8 mouse cellular contexts compared by ENCODE assay signal in the genomic region with DNA sequence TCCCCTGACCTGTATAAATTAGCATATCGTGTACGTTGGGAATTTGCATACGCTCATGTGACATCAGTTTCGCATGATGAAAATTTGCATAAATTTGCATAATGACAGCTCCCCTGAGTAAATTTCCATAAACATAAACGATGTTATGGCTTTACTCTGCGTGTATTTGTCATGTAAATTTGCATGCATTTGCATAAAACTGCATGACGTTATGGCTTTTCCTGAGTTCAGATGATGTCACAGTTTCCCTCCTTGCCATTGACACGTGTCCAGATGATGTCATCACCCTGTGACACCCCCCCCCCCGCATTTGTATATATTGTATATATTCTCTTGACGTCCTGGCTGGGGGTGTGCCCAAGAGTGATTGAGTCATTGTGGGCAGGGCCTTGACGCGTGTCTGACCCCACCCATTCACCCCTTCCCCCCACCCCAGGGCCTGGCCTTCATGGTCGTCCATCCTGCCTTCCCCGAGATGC.
A peak's percentile ranks its signal among the peaks of the same experiment; 100 is the strongest.
DNase-seq lines count a peak whose midpoint lies in the region; ATAC-seq and TF ChIP-seq lines count a peak whose summit lies in the region.

No protein-coding gene starts in this region.

- 73% methylated on average over 14 of the region's 14 CpGs for WGBS in heart, embryonic 11.5 days (ENCODE audit: insufficient replicate concordance)
- 71% methylated on average over 14 of the region's 14 CpGs for WGBS in embryonic facial prominence, embryonic 11.5 days
- 46% methylated on average over 14 of the region's 14 CpGs for WGBS in hindbrain, postnatal 0 days
- WGBS in midbrain, embryonic 16.5 days = 60% methylated on average over 14 of the region's 14 CpGs

- DNase-seq in heart, postnatal 10 days = no peak
- peak; percentile 33 for DNase-seq in embryonic facial prominence, embryonic 11.5 days (ENCODE audit: low spot score)
- DNase-seq in hindbrain, postnatal 0 days (ENCODE audit: low spot score) = peak; percentile 53
- DNase-seq in ovary, postnatal 36 days (ENCODE audit: low spot score) = no peak
- no peak for DNase-seq in urinary bladder, postnatal 14 days (ENCODE audit: low spot score)

- peaks cover 11% of the 10 kb centered on the region for H3K9me3 ChIP-seq in heart, embryonic 11.5 days (replicated peaks; ENCODE audit: control insufficient read depth, low read length)
- peaks cover 50% of the 10 kb centered on the region for H3K9me3 ChIP-seq in E14TG2a.4 (ENCODE audit: low read length)
- H3K9me3 ChIP-seq in embryonic facial prominence, embryonic 11.5 days (replicated peaks; ENCODE audit: control insufficient read depth, low read length) = no peaks in the 10 kb centered on the region; the same call in 1 of the 2 replicates
- H3K9me3 ChIP-seq in hindbrain, postnatal 0 days (ENCODE audit: low read length) = no peaks in the 10 kb centered on the region
- no peaks in the 10 kb centered on the region for H3K9me3 ChIP-seq in midbrain, embryonic 16.5 days (replicated peaks; ENCODE audit: control insufficient read depth, low read length, poor library complexity, severe bottlenecking)

- no peak overlapping the region for H3K27ac ChIP-seq in heart, embryonic 11.5 days (ENCODE audit: low read depth, low read length)
- H3K27ac ChIP-seq in embryonic facial prominence, embryonic 11.5 days (replicated peaks; ENCODE audit: low read depth, low read length) = no peak overlapping the region
- H3K27ac ChIP-seq in hindbrain, postnatal 0 days = peak overlapping the region; percentile 89
- peak overlapping the region; percentile 82 for H3K27ac ChIP-seq in midbrain, embryonic 16.5 days (ENCODE audit: low read length)

- no peaks in the 10 kb centered on the region for H3K4me1 ChIP-seq in heart, embryonic 11.5 days (ENCODE audit: control insufficient read depth, insufficient read depth, low read length)
- H3K4me1 ChIP-seq in E14TG2a.4 (replicated peaks; ENCODE audit: low read depth, low read length) = peaks cover 5% of the 10 kb centered on the region; the same call in 1 of the 2 replicates
- no peaks in the 10 kb centered on the region for H3K4me1 ChIP-seq in embryonic facial prominence, embryonic 11.5 days (ENCODE audit: control insufficient read depth, insufficient read depth, low read length)
- H3K4me1 ChIP-seq in hindbrain, postnatal 0 days (ENCODE audit: insufficient read depth, low read length) = 0 out of 2 replicates have a peak, but pooled peaks cover 3% of the 10 kb centered on the region
- 0 out of 2 replicates have a peak, but pooled peaks cover 3% of the 10 kb centered on the region for H3K4me1 ChIP-seq in midbrain, embryonic 16.5 days (ENCODE audit: control insufficient read depth, insufficient read depth, low read length)

- TF ChIP-seq CTCF in E14TG2a.4 (conservative IDR thresholded peaks at IDR 0.05; ENCODE audit: low read length) = no peak
- no peak for TF ChIP-seq CTCF in hindbrain, postnatal 0 days (IDR thresholded peaks at IDR 0.05; ENCODE audit: low read depth)

- intact Hi-C loops in heart, postnatal 10 days (cut with DNase I) = loop anchor here (5.0 kb wide), 1 partner anchor 126 kb away; no protein-coding TSS in a partner anchor

- H3K4me3 ChIP-seq in heart, embryonic 11.5 days (ENCODE audit: low read depth, low read length) = peak overlapping the region; percentile 60
- H3K4me3 ChIP-seq in E14TG2a.4 (replicated peaks; ENCODE audit: low read length) = peak overlapping the region; percentile 86
- H3K4me3 ChIP-seq in embryonic facial prominence, embryonic 11.5 days (ENCODE audit: low read depth, low read length) = peak overlapping the region; percentile 46
- H3K4me3 ChIP-seq in hindbrain, postnatal 0 days (ENCODE audit: low read length) = peak overlapping the region; percentile 58
- peak overlapping the region; percentile 54 for H3K4me3 ChIP-seq in midbrain, embryonic 16.5 days (ENCODE audit: low read depth, low read length)

- H3K9ac ChIP-seq in heart, embryonic 11.5 days (ENCODE audit: low read depth, low read length) = no peak overlapping the region
- H3K9ac ChIP-seq in embryonic facial prominence, embryonic 11.5 days (replicated peaks; ENCODE audit: low read length) = no peak overlapping the region; the same call in 1 of the 2 replicates
- H3K9ac ChIP-seq in hindbrain, postnatal 0 days (replicated peaks; ENCODE audit: low read length) = peak overlapping the region; percentile 49
- H3K9ac ChIP-seq in midbrain, embryonic 16.5 days (ENCODE audit: low read depth, low read length) = peak overlapping the region; percentile 59

- no peaks in the 10 kb centered on the region for H3K27me3 ChIP-seq in heart, embryonic 11.5 days (ENCODE audit: control insufficient read depth, insufficient read depth, low read length)
- H3K27me3 ChIP-seq in E14TG2a.4 (ENCODE audit: insufficient read depth, low read length) = no peaks in the 10 kb centered on the region
- no peaks in the 10 kb centered on the region for H3K27me3 ChIP-seq in embryonic facial prominence, embryonic 11.5 days (ENCODE audit: control insufficient read depth, insufficient read depth, low read length)
- no peaks in the 10 kb centered on the region for H3K27me3 ChIP-seq in hindbrain, postnatal 0 days (ENCODE audit: insufficient read depth, low read length)
- H3K27me3 ChIP-seq in midbrain, embryonic 16.5 days (ENCODE audit: control insufficient read depth, insufficient read depth, low read depth, low read length) = no peaks in the 10 kb centered on the region

- 0 out of 2 replicates have a peak, but pooled peaks have one; percentile 9 for ATAC-seq in heart, embryonic 11.5 days (replicated peaks; ENCODE audit: insufficient number of reproducible peaks, low FRiP score, low TSS enrichment)
- ATAC-seq in embryonic facial prominence, embryonic 11.5 days (replicated peaks; ENCODE audit: insufficient number of reproducible peaks, low FRiP score, low TSS enrichment, low read depth) = no peak
- peak; percentile 6; the same call in 1 of the 2 replicates for ATAC-seq in hindbrain, postnatal 0 days
- ATAC-seq in midbrain, embryonic 16.5 days = no peak

- peak overlapping the region; percentile 68 for H3K4me2 ChIP-seq in heart, embryonic 11.5 days
- H3K4me2 ChIP-seq in embryonic facial prominence, embryonic 11.5 days (ENCODE audit: low read depth, low read length) = peak overlapping the region; percentile 47
- peak overlapping the region; percentile 59 for H3K4me2 ChIP-seq in hindbrain, postnatal 0 days (ENCODE audit: low read depth, low read length)
- peak overlapping the region; percentile 52 for H3K4me2 ChIP-seq in midbrain, embryonic 16.5 days (ENCODE audit: low read length)

- peaks cover 28% of the 10 kb centered on the region for H3K36me3 ChIP-seq in heart, embryonic 11.5 days (ENCODE audit: control insufficient read depth, insufficient read depth, low read length)
- peaks cover 46% of the 10 kb centered on the region for H3K36me3 ChIP-seq in E14TG2a.4 (ENCODE audit: insufficient read depth, low read length)
- peaks cover 13% of the 10 kb centered on the region for H3K36me3 ChIP-seq in embryonic facial prominence, embryonic 11.5 days (replicated peaks; ENCODE audit: control insufficient read depth, insufficient read depth, low read depth, low read length)
- peaks cover 16% of the 10 kb centered on the region; the same call in 1 of the 2 replicates for H3K36me3 ChIP-seq in hindbrain, postnatal 0 days (ENCODE audit: insufficient read depth, low read length)
- peaks cover 22% of the 10 kb centered on the region for H3K36me3 ChIP-seq in midbrain, embryonic 16.5 days (ENCODE audit: control insufficient read depth, insufficient read depth, low read length)

Comparison
In these comparisons a context has a peak if more than half of its experiments do, and no peak if none do; other contexts are left out.
1. ATAC-seq: peak in heart, embryonic 11.5 days (single experiment) and hindbrain, postnatal 0 days (single experiment); none in embryonic facial prominence, embryonic 11.5 days (single experiment) and midbrain, embryonic 16.5 days (single experiment).
2. H3K27ac ChIP-seq: peak in hindbrain, postnatal 0 days (single experiment) and midbrain, embryonic 16.5 days (single experiment); none in heart, embryonic 11.5 days (single experiment) and embryonic facial prominence, embryonic 11.5 days (single experiment).
3. H3K9ac ChIP-seq: peak in hindbrain, postnatal 0 days (single experiment) and midbrain, embryonic 16.5 days (single experiment); none in heart, embryonic 11.5 days (single experiment) and embryonic facial prominence, embryonic 11.5 days (single experiment).
4. DNase-seq: peak in embryonic facial prominence, embryonic 11.5 days (single experiment) and hindbrain, postnatal 0 days (single experiment); none in heart, postnatal 10 days (0 of 2), ovary, postnatal 36 days (single experiment) and urinary bladder, postnatal 14 days (single experiment).
5. Peak in every context shown above with its lines, with median percentiles within 50 percentile points of each other: H3K4me2 ChIP-seq and H3K4me3 ChIP-seq.